Mouse (Mus musculus) cortical plate, adult 2 months (tissue): Measurements from ENCODE around the gene Gm11444.

Experiments used
- CTCF ChIP-seq: fragments of 200-500 bp; IDR thresholded peaks from 2 replicates; pipeline ENCODE4 v1.5.1; 2011; ENCODE audit warnings: mild to moderate bottlenecking, control low read depth, low read length; ENCODE audit not compliant: insufficient read depth; ENCODE audit errors: extremely low read depth
- POLR2A ChIP-seq: fragments of 200-500 bp; IDR thresholded peaks from 2 replicates; pipeline ENCODE4 v1.6.1; 2011; ENCODE audit warnings: mild to moderate bottlenecking, low read length, control low read depth; ENCODE audit not compliant: insufficient read depth; ENCODE audit errors: extremely low read depth

GRCm38 (mm10) chr11:85833761-85834385, 16.3 kb downstream of the Gm11444 start:
- no peak for TF ChIP-seq CTCF
- TF ChIP-seq POLR2A: no peak
